Mouse (Mus musculus): ENCODE measurements around the gene Gm42742. TPM values are rescaled to one million over a fixed set of nuclear protein-coding genes. Genes with fewer than 3 reads are reported as not detected.

Gm42742 gene
- total RNA-seq, 1 experiment from 2014 or later: 44.0 TPM

DNA sequence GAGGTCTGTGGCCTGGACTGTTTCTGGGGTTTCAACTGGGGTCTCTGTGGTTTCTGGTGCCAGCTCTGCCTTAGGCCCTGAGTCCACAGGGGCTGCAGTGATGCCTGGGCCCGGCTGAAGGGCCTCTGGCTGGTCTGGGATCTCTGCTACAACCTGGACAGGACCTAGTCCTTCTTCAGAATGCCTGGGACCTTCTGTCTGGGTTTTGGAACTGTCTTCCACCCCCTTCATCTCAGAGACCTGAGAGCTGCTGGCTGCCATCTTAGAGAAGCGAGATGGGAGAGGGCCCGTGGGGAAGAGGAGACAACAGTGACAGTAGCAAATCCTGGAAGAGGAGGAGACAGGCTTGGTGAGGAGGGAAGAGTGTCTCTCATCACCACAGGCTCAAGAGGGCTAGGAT lies 866 bp downstream of the Gm42742 start:
- no peak for DNase-seq

DNA sequence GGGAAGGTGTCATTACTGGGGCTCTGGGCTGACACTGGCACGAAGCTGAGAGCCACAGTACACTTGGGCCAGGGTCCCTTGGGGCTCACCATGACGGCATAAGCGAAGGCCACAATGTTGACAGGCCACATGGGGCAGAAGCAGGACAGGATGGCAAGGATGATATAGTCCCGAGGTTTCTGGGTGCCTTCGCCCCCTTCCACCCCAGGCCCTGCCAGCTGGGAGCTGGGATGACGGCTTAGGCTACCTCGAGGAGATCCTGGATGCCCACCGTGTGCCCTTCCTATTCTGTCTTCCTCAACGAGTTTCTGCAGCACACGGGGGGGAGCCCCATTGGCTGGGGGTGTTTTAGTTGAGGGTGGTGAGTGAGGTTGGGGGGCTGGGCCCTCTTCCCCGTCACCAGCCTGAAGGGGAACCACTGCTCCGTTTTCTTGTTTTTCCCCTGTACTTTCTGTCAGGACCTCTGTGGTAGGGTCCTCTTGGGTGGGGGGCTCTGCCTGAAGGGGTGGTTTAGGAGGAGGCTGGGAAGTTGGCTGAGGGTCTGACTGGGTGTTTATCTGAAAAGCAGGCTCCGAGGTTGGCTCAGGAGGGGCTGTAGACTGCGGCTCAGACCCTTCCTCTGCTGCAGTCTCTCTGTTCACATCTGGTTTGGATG lies 1.5 kb downstream of the Gm42742 start:
- no peak for DNase-seq

GRCm38 (mm10) chr7:127018416-127019305 lies 2.2 kb downstream of the Gm42742 start:
- no peak for DNase-seq

GRCm38 (mm10) chr7:127017950-127018345 lies 2.9 kb downstream of the Gm42742 start:
- DNase-seq: no peak

- DNase-seq: peak; percentile 96
These were observed 3.6 kb downstream of the Gm42742 start, which contains the start of gene Pagr1a for GRCm38 (mm10) chr7:127016971-127017949. Gene Pagr1a, minus strand, starts transcription at chr7:127017352.

- peak; percentile 68 for DNase-seq
These were observed 4.4 kb downstream of the Gm42742 start for GRCm38 (mm10) chr7:127016486-127016938.

DNA sequence TGATC lies 4.6 kb downstream of the Gm42742 start, which contains the start of gene Pagr1b:
Gene Pagr1b (minus strand): TSS at position 4 of the 5 bp plus-strand sequence.
- no peak for DNase-seq

- DNase-seq: peak; percentile 50
These were observed 4.8 kb downstream of the Gm42742 start for GRCm38 (mm10) chr7:127016081-127016480.

DNA sequence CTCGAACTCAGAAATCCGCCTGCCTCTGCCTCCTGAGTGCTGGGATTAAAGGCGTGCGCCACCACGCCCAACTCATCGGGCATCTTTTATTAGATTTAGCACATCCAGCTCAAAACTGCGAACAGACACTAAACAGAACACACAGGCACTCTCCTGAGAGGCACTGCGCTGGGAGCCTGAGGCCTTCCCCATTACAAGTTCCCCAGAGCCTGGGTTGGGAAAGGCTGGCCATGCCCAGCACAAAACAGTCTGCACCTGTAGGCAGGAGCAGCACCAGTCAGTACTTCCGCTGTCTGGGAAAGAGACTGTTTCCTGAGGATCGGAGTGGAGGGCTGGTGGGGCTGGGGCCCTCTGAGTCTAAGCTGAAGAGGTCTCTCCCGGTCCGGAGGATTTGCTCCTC lies 5.9 kb downstream of the Gm42742 start:
- no peak for DNase-seq

- DNase-seq: peak; percentile 67
These were observed 6.6 kb downstream of the Gm42742 start, which contains the start of gene Mvp for GRCm38 (mm10) chr7:127014320-127014719. Gene Mvp, minus strand, starts transcription at chr7:127014621.

GRCm38 (mm10) chr7:127013385-127013784 lies 7.5 kb downstream of the Gm42742 start:
- DNase-seq: no peak

- no peak for DNase-seq
These were observed 8.1 kb downstream of the Gm42742 start for GRCm38 (mm10) chr7:127012845-127013244.

DNA sequence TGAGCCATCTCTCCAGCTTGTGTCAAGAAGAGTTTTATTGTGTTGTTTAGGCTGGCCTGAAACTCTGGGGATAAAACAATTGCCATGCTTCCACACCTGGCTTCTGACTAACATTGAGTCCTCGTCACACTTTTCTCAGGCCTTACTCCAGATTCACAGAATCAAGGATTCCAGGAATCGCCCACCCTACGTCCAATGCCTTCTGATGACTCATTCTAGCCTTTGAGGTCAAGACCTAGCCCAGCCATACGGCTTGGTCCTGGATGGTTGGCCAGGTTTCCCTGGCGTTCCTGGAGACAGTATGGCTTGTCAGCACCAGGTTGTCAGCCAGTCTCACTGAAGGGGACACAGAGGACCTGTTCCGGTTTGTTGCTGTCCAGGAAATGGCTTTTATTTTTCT lies 8.5 kb downstream of the Gm42742 start:
- no peak for DNase-seq

DNA sequence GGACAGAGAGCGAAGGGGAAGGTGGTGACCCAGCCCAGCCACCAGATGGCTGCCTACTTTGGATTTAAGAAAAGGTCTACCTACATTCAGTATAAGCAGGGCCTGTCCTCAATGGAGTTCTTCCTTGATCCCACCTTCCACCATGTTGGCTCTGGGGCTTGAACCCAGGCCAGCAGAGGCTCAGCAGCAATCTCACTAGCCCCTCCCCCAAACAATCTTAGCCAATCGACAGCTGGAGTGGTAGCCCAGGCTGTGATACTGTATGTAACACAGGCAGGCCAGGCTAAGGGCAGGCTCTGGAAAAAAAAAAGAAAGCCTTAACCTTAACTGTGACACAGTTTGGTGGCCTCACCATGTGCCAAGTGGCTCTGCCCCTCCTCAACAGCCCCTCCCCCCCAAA lies 9.2 kb downstream of the Gm42742 start:
- DNase-seq: no peak

DNA sequence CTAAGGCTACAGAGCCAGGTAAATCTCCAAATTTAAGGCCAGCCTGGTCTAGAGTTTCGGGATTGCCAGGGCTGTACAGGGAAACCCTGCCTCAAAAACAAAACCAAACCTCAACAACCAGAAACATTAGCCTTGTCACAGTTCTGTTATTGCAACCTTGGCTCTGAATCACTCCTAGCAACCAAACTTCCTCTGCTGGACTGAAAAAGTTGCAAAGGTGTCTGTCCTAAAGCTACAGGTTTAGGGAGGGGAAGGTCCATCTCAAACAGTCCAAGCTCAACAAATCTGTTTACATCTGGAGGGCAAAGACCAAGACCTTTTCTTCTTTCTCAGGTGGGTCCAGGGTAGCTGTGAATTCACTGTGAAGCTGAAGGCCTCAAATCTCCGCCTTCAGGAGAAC lies 9.8 kb downstream of the Gm42742 start:
- no peak for DNase-seq

- DNase-seq: no peak
These were observed 11.4 kb downstream of the Gm42742 start for GRCm38 (mm10) chr7:127009307-127010085.

DNA sequence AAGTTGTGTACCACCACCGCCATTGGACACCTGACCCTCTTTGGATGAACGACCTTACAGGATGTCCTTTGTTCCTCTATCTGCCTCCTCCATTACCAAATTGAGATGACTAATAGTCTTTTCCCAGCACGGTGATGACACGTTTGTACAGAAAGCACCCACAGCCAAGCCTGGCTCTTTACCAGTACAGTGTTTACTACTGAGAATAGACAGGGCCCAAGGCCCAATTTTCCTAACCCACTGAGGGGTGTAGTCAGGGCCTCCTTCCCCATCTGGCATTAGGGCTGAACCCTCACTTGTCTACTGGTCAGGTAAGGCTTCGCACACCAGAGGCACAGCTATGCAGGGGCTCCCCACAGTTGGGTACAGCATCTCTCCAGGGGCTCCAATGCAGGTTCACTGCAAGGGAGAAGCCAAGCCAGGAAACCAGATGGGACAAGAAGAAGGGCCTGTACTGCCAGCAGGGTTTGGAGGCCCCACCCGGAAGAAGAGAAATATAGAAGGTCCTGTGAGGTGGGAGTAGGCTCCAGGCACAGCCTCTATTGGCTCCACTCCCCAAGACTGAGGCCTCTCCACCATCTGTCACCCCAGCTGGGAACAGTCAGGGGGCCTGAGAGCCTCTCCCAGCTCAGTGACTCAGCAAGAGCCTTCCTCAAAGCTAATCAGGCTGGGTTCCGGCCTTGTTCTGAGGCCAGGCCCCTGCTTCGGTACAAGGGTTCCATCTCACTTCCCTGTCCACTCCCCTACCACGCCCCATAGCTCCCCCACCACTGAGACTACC lies 12.5 kb downstream of the Gm42742 start:
- DNase-seq: peak; percentile 58

GRCm38 (mm10) chr7:127007313-127008024 lies 13.4 kb downstream of the Gm42742 start:
- DNase-seq: no peak

DNA sequence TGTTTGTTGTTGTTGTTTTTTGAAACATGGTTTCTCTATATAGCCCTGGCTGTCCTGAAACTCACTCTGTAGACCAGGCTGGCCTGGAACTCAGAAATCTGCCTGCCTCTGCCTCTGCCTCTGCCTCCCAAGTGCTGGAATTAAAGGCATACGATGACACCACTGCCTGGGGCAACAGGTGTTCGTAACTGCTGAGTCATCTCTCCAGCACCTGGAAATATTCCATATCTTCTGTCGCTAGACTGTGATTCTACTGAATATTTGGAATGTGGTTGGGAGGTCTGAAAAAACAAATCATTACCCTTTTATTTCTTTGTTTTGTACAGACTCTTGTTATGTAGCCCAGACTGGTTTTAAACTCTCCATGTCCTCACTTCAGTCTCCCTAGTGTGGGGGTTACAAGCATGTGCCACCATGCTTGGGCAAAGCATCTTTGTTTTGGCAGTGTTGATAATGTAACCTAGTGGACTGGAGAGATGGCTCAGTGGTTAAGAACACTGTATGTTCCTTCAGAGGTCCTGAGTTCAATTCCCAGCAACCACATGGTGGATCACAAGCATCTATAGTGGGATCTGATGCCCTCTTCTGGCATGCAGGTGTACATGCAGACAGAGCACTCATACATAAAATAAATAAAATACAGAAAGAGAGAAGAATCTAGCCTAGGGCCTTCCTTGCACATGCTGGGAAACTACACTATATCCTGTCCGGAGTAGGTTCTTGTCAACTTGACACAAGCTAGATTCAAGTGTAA lies 16.6 kb downstream of the Gm42742 start:
- DNase-seq: no peak

- no peak for DNase-seq
These were observed 17.3 kb downstream of the Gm42742 start for GRCm38 (mm10) chr7:127003620-127004019.

Measured in adrenal gland, postnatal 25 days (tissue).